Mouse (Mus musculus) CH12.LX (cell line): ENCODE results near the gene Atp13a2.

Experiments
- CTCF ChIP-seq, 2 experiments: IDR thresholded peaks in 1 of 2; conservative IDR thresholded peaks in 1 of 2; 2 replicates each; pipeline ENCODE4 v1.5.1; 2011 to 2012; ENCODE audit warnings: low read depth in 2 of 2, low read length in 2 of 2, improper control_type of control experiment in 1 of 2, inconsistent platforms in 1 of 2, mild to moderate bottlenecking in 1 of 2, moderate library complexity in 1 of 2
- HCFC1 ChIP-seq: IDR thresholded peaks from 2 replicates; pipeline ENCODE4 v1.6.1; 2012; ENCODE audit warnings: low read depth, mild to moderate bottlenecking, inconsistent platforms, low read length, improper control_type of control experiment
- POLR2A ChIP-seq: IDR thresholded peaks from 2 replicates; pipeline ENCODE4 v1.6.1; 2011; ENCODE audit warnings: low read depth, mild to moderate bottlenecking, improper control_type of control experiment, low read length

- no peak for TF ChIP-seq CTCF (conservative IDR thresholded peaks at IDR 0.05 in 1 of 2, IDR thresholded peaks at IDR 0.05 in 1 of 2; ENCODE audit: low read depth in 2 of 2, low read length in 2 of 2)
- no peak for TF ChIP-seq POLR2A
- no peak for TF ChIP-seq HCFC1
Measured at GRCm38 (mm10) chr4:141011556-141012328, 25.1 kb downstream of the Atp13a2 start.
